Comparison of ENCODE assay signal across 11 mouse cellular contexts in the genomic region with DNA sequence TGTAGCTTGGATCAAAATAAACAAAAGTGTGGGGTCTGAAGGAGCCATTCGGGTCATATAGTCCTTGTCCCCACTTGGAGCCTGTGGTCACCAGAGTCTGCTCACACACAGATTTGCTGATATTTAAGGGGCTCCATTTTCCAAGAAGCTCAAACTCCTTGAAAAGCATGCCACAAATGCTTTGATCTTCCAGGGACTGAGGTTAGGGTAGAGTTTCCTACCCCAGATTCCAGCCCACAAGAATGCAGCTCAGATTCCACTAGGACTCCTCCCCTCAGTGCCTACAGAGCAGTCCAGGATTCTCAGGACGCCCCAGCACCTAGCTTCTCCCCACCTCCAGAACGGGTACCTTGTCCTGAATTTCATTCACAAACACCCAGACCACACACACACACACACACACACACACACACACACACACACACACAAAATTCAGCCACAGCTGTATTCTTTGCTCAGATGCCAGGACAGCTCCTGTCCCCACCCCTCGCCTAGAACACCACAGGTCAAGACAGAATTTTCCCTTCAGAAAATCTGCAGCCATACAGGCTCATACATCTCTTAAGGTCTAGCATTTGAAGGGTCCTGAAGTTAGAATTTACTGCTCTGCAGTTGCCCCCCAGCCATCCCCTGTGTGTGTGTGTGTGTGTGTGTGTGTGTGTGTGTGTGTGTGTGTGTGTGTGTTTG.
DNase-seq lines count a peak whose midpoint lies in the region; ATAC-seq and TF ChIP-seq lines count a peak whose summit lies in the region.
"Had no signal": no experiment of that assay in that cellular context is flagged by ENCODE, and none has a peak within 500 bp of the region (broad histone marks: within the 10 kb centered on the region; RNA-seq: fewer than 3 reads in every experiment).

No protein-coding gene starts in this region.

- no peaks in the 10 kb centered on the region for H3K9me3 ChIP-seq in kidney, postnatal 0 days (replicated peaks; ENCODE audit: low read length)
- no peaks in the 10 kb centered on the region for H3K9me3 ChIP-seq in embryonic facial prominence, embryonic 14.5 days (ENCODE audit: control insufficient read depth, low read length)
- no peaks in the 10 kb centered on the region for H3K9me3 ChIP-seq in midbrain, embryonic 16.5 days (replicated peaks; ENCODE audit: control insufficient read depth, low read length, poor library complexity, severe bottlenecking)
- H3K9me3 ChIP-seq: forebrain, embryonic 12.5 days had no signal

- peak overlapping the region; percentile 36; the same call in 1 of the 2 replicates for H3K27ac ChIP-seq in heart, adult 2 months
- peak overlapping the region; percentile 62 for H3K27ac ChIP-seq in kidney, postnatal 0 days
- H3K27ac ChIP-seq in embryonic facial prominence, embryonic 14.5 days (replicated peaks; ENCODE audit: low read depth, low read length) = peak overlapping the region; percentile 55
- H3K27ac ChIP-seq in midbrain, embryonic 16.5 days (ENCODE audit: low read length) = no peak overlapping the region
- H3K27ac ChIP-seq: forebrain, embryonic 12.5 days had no signal

- H3K9ac ChIP-seq in heart, adult 2 months (ENCODE audit: low read depth, low read length) = no peak overlapping the region
- H3K9ac ChIP-seq in kidney, postnatal 0 days (ENCODE audit: low read depth, low read length) = 0 out of 2 replicates have a peak overlapping the region, but pooled peaks have one; percentile 31
- H3K9ac ChIP-seq in embryonic facial prominence, embryonic 14.5 days (ENCODE audit: low read depth, low read length) = no peak overlapping the region
- H3K9ac ChIP-seq in midbrain, embryonic 16.5 days (ENCODE audit: low read depth, low read length) = no peak overlapping the region
- H3K9ac ChIP-seq: forebrain, embryonic 12.5 days had no signal

- WGBS in heart, adult 2 months = 44% methylated on average over 4 of the region's 4 CpGs
- 16% methylated on average over 4 of the region's 4 CpGs for WGBS in kidney, postnatal 0 days
- 23% methylated on average over 4 of the region's 4 CpGs for WGBS in embryonic facial prominence, embryonic 14.5 days
- 53% methylated on average over 4 of the region's 4 CpGs for WGBS in midbrain, embryonic 16.5 days

- no peaks in the 10 kb centered on the region; the same call in none of the 2 replicates for H3K4me1 ChIP-seq in heart, adult 2 months (ENCODE audit: control insufficient read depth, insufficient read depth, low read length)
- H3K4me1 ChIP-seq in kidney, postnatal 0 days (replicated peaks; ENCODE audit: insufficient read depth, low read length) = peaks cover 25% of the 10 kb centered on the region
- peaks cover 43% of the 10 kb centered on the region for H3K4me1 ChIP-seq in embryonic facial prominence, embryonic 14.5 days (ENCODE audit: control insufficient read depth, insufficient read depth, low read length)
- H3K4me1 ChIP-seq in midbrain, embryonic 16.5 days (ENCODE audit: control insufficient read depth, insufficient read depth, low read length) = peaks cover 7% of the 10 kb centered on the region

- H3K79me2 ChIP-seq in heart, adult 2 months (replicated peaks; ENCODE audit: control insufficient read depth, insufficient read depth, low read length) = no peaks in the 10 kb centered on the region

- peak; percentile 63; the same call in 1 of the 2 replicates for ATAC-seq in kidney, postnatal 0 days (replicated peaks; ENCODE audit: low FRiP score, low read depth)
- ATAC-seq in embryonic facial prominence, embryonic 14.5 days (ENCODE audit: low read depth) = peak; percentile 91
- no peak for ATAC-seq in midbrain, embryonic 16.5 days
- ATAC-seq: intestine, postnatal 0 days had no signal

- intact Hi-C loops in heart, adult 2 months (cut with DNase I) = no loop called here

- TF ChIP-seq EP300 in heart, adult 2 months (IDR thresholded peaks at IDR 0.05; ENCODE audit: insufficient read depth, low read depth, low read length) = no peak

- TF ChIP-seq CTCF in heart, adult 2 months (IDR thresholded peaks at IDR 0.05) = no peak
- no peak for TF ChIP-seq CTCF in kidney, postnatal 0 days (IDR thresholded peaks at IDR 0.05; ENCODE audit: low read depth)

- TF ChIP-seq POLR2A in heart, adult 2 months (IDR thresholded peaks at IDR 0.05; ENCODE audit: insufficient read depth, low read depth, low read length) = no peak

- H3K27me3 ChIP-seq in heart, adult 2 months (ENCODE audit: control insufficient read depth, insufficient read depth, low read length) = no peaks in the 10 kb centered on the region
- no peaks in the 10 kb centered on the region for H3K27me3 ChIP-seq in kidney, postnatal 0 days (ENCODE audit: insufficient read depth, low read length)
- no peaks in the 10 kb centered on the region for H3K27me3 ChIP-seq in embryonic facial prominence, embryonic 14.5 days (replicated peaks; ENCODE audit: control insufficient read depth, insufficient read depth, low read length)
- H3K27me3 ChIP-seq in midbrain, embryonic 16.5 days (ENCODE audit: control insufficient read depth, insufficient read depth, low read depth, low read length) = no peaks in the 10 kb centered on the region
- H3K27me3 ChIP-seq: forebrain, embryonic 12.5 days had no signal

- H3K36me3 ChIP-seq in heart, adult 2 months (ENCODE audit: control insufficient read depth, insufficient read depth, low read length) = no peaks in the 10 kb centered on the region
- H3K36me3 ChIP-seq in kidney, postnatal 0 days (ENCODE audit: insufficient read depth, low read length) = no peaks in the 10 kb centered on the region; the same call in 1 of the 2 replicates
- H3K36me3 ChIP-seq in embryonic facial prominence, embryonic 14.5 days (ENCODE audit: control insufficient read depth, insufficient read depth, low read length) = no peaks in the 10 kb centered on the region
- H3K36me3 ChIP-seq in midbrain, embryonic 16.5 days (ENCODE audit: control insufficient read depth, insufficient read depth, low read length) = no peaks in the 10 kb centered on the region
- H3K36me3 ChIP-seq: forebrain, embryonic 12.5 days had no signal

- no peak for DNase-seq in heart, adult 2 months
- DNase-seq in heart, postnatal 4 days = no peak
- peak; percentile 84 for DNase-seq in kidney, postnatal 0 days (ENCODE audit: low spot score)
- DNase-seq in kidney, adult 9 months = no peak
- peak; percentile 75 for DNase-seq in Muller cell, postnatal 12 days (ENCODE audit: inconsistent ontology term)
- peak; percentile 84 for DNase-seq in embryonic facial prominence, embryonic 14.5 days (ENCODE audit: low spot score)
- no peak for DNase-seq in adrenal gland, postnatal 10 days

- no peak overlapping the region for H3K4me3 ChIP-seq in heart, adult 2 months
- no peak overlapping the region for H3K4me3 ChIP-seq in kidney, postnatal 0 days (replicated peaks; ENCODE audit: low read depth, low read length)
- H3K4me3 ChIP-seq in embryonic facial prominence, embryonic 14.5 days (ENCODE audit: low read depth, low read length) = no peak overlapping the region
- no peak overlapping the region for H3K4me3 ChIP-seq in midbrain, embryonic 16.5 days (ENCODE audit: low read depth, low read length)
- H3K4me3 ChIP-seq: forebrain, embryonic 12.5 days had no signal

- H3K4me2 ChIP-seq in kidney, postnatal 0 days (ENCODE audit: low read length) = no peak overlapping the region
- H3K4me2 ChIP-seq in embryonic facial prominence, embryonic 14.5 days (ENCODE audit: low read depth, low read length) = peak overlapping the region; percentile 6
- H3K4me2 ChIP-seq in midbrain, embryonic 16.5 days (ENCODE audit: low read length) = no peak overlapping the region
- H3K4me2 ChIP-seq: forebrain, embryonic 12.5 days; liver, embryonic 11.5 days had no signal

Comparison
In these comparisons a context has a peak if more than half of its experiments do, and no peak if none do; other contexts are left out.
1. DNase-seq: peak in kidney, postnatal 0 days (single experiment), Muller cell, postnatal 12 days (single experiment) and embryonic facial prominence, embryonic 14.5 days (single experiment); none in heart, adult 2 months (0 of 2), heart, postnatal 4 days (single experiment), kidney, adult 9 months (single experiment) and adrenal gland, postnatal 10 days (single experiment).